Mouse (Mus musculus): ENCODE data around the gene Sfxn2.

- TF ChIP-seq CTCF (IDR thresholded peaks at IDR 0.05), result no peak
- no peak for TF ChIP-seq EP300 (IDR thresholded peaks at IDR 0.05)
Observed at GRCm38 (mm10) chr19:46533525-46533924, 39.6 kb upstream of the Sfxn2 start.

Data from lung, postnatal 0 days (tissue).